Mouse (Mus musculus) heart, adult 10 weeks (tissue): ENCODE results near the gene Src. TPM values are rescaled to one million over a fixed set of nuclear protein-coding genes. Genes with fewer than 3 reads are reported as not detected.

Experiments
- polyA plus RNA-seq: library from polyadenylated mRNA; stranded (reverse); fragments of 350-450 nt; fragmentation: Illumina TruSeq; extraction: RNeasy Lipid Tissue Mini Kit (QIAGEN cat#74804); gene quantifications from one replicate; pipeline ENCODE4 v1.2.3, GENCODE M21; 2014; ENCODE audit warnings: low read depth, low replicate concordance

Gene Src
- polyA plus RNA-seq: 2.9 TPM

GRCm38 (mm10) chr2:157418206-157418605 is at the start of gene Src:
Src (plus strand) TSS chr2:157418444.

Other genes with a start within 250 kb of the Src start
- gene Rbl1, start 213.9 kb upstream of the Src start, polyA plus RNA-seq: 2.1 TPM
- 99.3 TPM for gene Rpn2, start 139.4 kb upstream of the Src start, polyA plus RNA-seq
- gene Mroh8, start 138.9 kb upstream of the Src start, polyA plus RNA-seq: not detected
- gene Ghrh, start 70.9 kb upstream of the Src start, polyA plus RNA-seq: not detected
- gene Manbal, start 50.9 kb upstream of the Src start, polyA plus RNA-seq: 23.7 TPM
- gene Nnat, start 141.6 kb downstream of the Src start, polyA plus RNA-seq: 1.3 TPM
- 55.5 TPM for gene Blcap, start 152.8 kb downstream of the Src start, polyA plus RNA-seq